ENCODE assay signal across 31 mouse cellular contexts in the genomic region with DNA sequence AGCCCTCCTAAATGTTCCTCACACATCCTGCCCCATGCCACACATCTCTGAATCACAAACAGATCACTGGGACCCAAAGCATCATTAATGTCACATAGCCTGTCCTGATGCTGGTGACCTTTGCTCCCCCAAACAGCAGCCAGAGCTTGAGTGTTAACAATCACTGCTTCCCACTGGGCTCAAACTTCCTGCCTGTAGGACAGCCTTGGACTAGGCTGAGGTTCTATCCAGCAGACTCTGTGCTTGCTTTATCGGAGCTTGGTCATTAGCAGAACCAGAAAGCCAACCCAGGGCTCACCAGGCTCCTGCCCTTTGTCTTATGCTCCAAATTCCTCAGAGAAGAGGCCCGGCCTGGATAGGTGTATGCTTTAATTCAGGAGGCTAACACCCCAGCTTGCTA. TPM values are rescaled to one million over a fixed set of nuclear protein-coding genes. Genes with fewer than 3 reads are reported as not detected.
DNase-seq lines count a peak whose midpoint lies in the region; ATAC-seq and TF ChIP-seq lines count a peak whose summit lies in the region.
"Had no signal": no experiment of that assay in that cellular context is flagged by ENCODE, and none has a peak within 500 bp of the region (broad histone marks: within the 10 kb centered on the region; RNA-seq: fewer than 3 reads in every experiment).

No protein-coding gene starts in this region.

- 79% methylated on average over 2 of the region's 2 CpGs for WGBS in forebrain, embryonic 11.5 days
- 87% methylated on average over 2 of the region's 2 CpGs for WGBS in forebrain, embryonic 14.5 days
- WGBS in heart, embryonic 10.5 days, result 75% methylated on average over 2 of the region's 2 CpGs
- 75% methylated on average over 2 of the region's 2 CpGs for WGBS in liver, postnatal 0 days (ENCODE audit: insufficient replicate concordance)
- 80% methylated on average over 2 of the region's 2 CpGs for WGBS in liver, embryonic 11.5 days

- no peaks in the 10 kb centered on the region for H3K36me3 ChIP-seq in forebrain, embryonic 11.5 days (ENCODE audit: control insufficient read depth, insufficient read depth, low read length)
- H3K36me3 ChIP-seq in forebrain, embryonic 14.5 days (ENCODE audit: control insufficient read depth, insufficient read depth, low read length), result no peaks in the 10 kb centered on the region
- no peaks in the 10 kb centered on the region for H3K36me3 ChIP-seq in heart, embryonic 10.5 days
- H3K36me3 ChIP-seq in liver, postnatal 0 days (replicated peaks; ENCODE audit: insufficient read depth, low read length), result no peaks in the 10 kb centered on the region; the same call in 1 of the 2 replicates
- no peaks in the 10 kb centered on the region for H3K36me3 ChIP-seq in liver, embryonic 11.5 days (ENCODE audit: control insufficient read depth, insufficient read depth, low read length)
- H3K36me3 ChIP-seq: embryonic facial prominence, embryonic 15.5 days; forebrain, embryonic 10.5 days; G1E had no signal

- TF ChIP-seq EP300 in liver, postnatal 0 days (IDR thresholded peaks at IDR 0.05; ENCODE audit: low read depth), result no peak

- no peak overlapping the region for H3K9ac ChIP-seq in forebrain, embryonic 11.5 days (ENCODE audit: low read length)
- no peak overlapping the region for H3K9ac ChIP-seq in forebrain, embryonic 14.5 days (ENCODE audit: low read length)
- no peak overlapping the region for H3K9ac ChIP-seq in liver, postnatal 0 days (replicated peaks)
- H3K9ac ChIP-seq in liver, embryonic 11.5 days (ENCODE audit: low read depth, low read length), result no peak overlapping the region
- H3K9ac ChIP-seq: embryonic facial prominence, embryonic 15.5 days; hindbrain, embryonic 12.5 days had no signal

- H3K27me3 ChIP-seq in forebrain, embryonic 11.5 days (ENCODE audit: control insufficient read depth, insufficient read depth, low read length), result no peaks in the 10 kb centered on the region
- H3K27me3 ChIP-seq in forebrain, embryonic 14.5 days (replicated peaks; ENCODE audit: control insufficient read depth, insufficient read depth, low read length), result no peaks in the 10 kb centered on the region
- no peaks in the 10 kb centered on the region for H3K27me3 ChIP-seq in heart, embryonic 10.5 days (ENCODE audit: insufficient read depth, poor library complexity, severe bottlenecking)
- no peaks in the 10 kb centered on the region for H3K27me3 ChIP-seq in liver, postnatal 0 days (ENCODE audit: insufficient read depth, low read length)
- no peaks in the 10 kb centered on the region; the same call in 1 of the 2 replicates for H3K27me3 ChIP-seq in liver, embryonic 11.5 days (replicated peaks; ENCODE audit: control insufficient read depth, insufficient read depth, low read length)
- H3K27me3 ChIP-seq: embryonic facial prominence, embryonic 15.5 days; hindbrain, embryonic 12.5 days had no signal

- no peak for ATAC-seq in forebrain, embryonic 11.5 days (replicated peaks; ENCODE audit: low FRiP score)
- no peak for ATAC-seq in forebrain, embryonic 14.5 days
- ATAC-seq in liver, postnatal 0 days, result no peak
- no peak for ATAC-seq in liver, embryonic 11.5 days (replicated peaks; ENCODE audit: low FRiP score)
- ATAC-seq: CD4-positive, CD25-positive, alpha-beta regulatory T cell, adult 4 months; forebrain, embryonic 16.5 days; hindbrain, embryonic 16.5 days; inflammation-experienced regulatory T-cells, adult 6 months; intestine, postnatal 0 days had no signal

- no peak overlapping the region for H3K4me3 ChIP-seq in forebrain, embryonic 11.5 days (ENCODE audit: low read depth, low read length)
- H3K4me3 ChIP-seq in forebrain, embryonic 14.5 days (ENCODE audit: low read depth, low read length), result no peak overlapping the region
- no peak overlapping the region for H3K4me3 ChIP-seq in heart, embryonic 10.5 days
- no peak overlapping the region for H3K4me3 ChIP-seq in liver, postnatal 0 days (ENCODE audit: low read depth, low read length)
- H3K4me3 ChIP-seq in liver, embryonic 11.5 days (ENCODE audit: low read depth, low read length), result no peak overlapping the region
- H3K4me3 ChIP-seq: embryonic facial prominence, embryonic 15.5 days; erythroblast, embryonic 14.5 days; forebrain, embryonic 10.5 days; hindbrain, embryonic 12.5 days had no signal

- no peak overlapping the region for H3K4me2 ChIP-seq in forebrain, embryonic 11.5 days (ENCODE audit: low read depth, low read length, severe bottlenecking)
- H3K4me2 ChIP-seq in forebrain, embryonic 14.5 days (ENCODE audit: low read length), result no peak overlapping the region
- H3K4me2 ChIP-seq in liver, postnatal 0 days (ENCODE audit: low read depth, low read length), result no peak overlapping the region
- H3K4me2 ChIP-seq in liver, embryonic 11.5 days, result no peak overlapping the region
- H3K4me2 ChIP-seq: embryonic facial prominence, embryonic 15.5 days; heart, embryonic 11.5 days; hindbrain, embryonic 12.5 days had no signal

- H3K27ac ChIP-seq in forebrain, embryonic 11.5 days (ENCODE audit: low read depth, low read length), result no peak overlapping the region
- no peak overlapping the region for H3K27ac ChIP-seq in forebrain, embryonic 14.5 days (ENCODE audit: low read depth, low read length)
- H3K27ac ChIP-seq in heart, embryonic 10.5 days, result 0 out of 2 replicates have a peak overlapping the region, but pooled peaks have one; percentile 33
- peak overlapping the region; percentile 39; the same call in 1 of the 2 replicates for H3K27ac ChIP-seq in liver, postnatal 0 days (ENCODE audit: low read depth)
- no peak overlapping the region for H3K27ac ChIP-seq in liver, embryonic 11.5 days (ENCODE audit: low read depth, low read length)
- H3K27ac ChIP-seq: embryonic facial prominence, embryonic 15.5 days; forebrain, embryonic 10.5 days; hindbrain, embryonic 12.5 days had no signal

- peak; percentile 34 for DNase-seq in forebrain, embryonic 11.5 days (ENCODE audit: low spot score)
- no peak for DNase-seq in forebrain, embryonic 14.5 days (ENCODE audit: low spot score)
- no peak for DNase-seq in heart, embryonic 10.5 days (ENCODE audit: low spot score)
- no peak for DNase-seq in heart, postnatal 36 days
- DNase-seq in liver, postnatal 0 days, result no peak
- no peak for DNase-seq in liver, embryonic 11.5 days (ENCODE audit: low spot score)
- DNase-seq in thymus, postnatal 4 days, result no peak
- DNase-seq: adrenal gland, adult 8-10 months; adrenal gland, postnatal 36 days; B cell, adult 2 months; cerebellum, adult 11 months; cerebellum, adult 8-10 months; cerebellum, postnatal 14 days; embryo, embryonic 11 days; gastrocnemius, postnatal 25 days; heart, postnatal 10 days had no signal

- H3K4me1 ChIP-seq in forebrain, embryonic 11.5 days (replicated peaks; ENCODE audit: control insufficient read depth, insufficient read depth, low read length), result no peaks in the 10 kb centered on the region
- no peaks in the 10 kb centered on the region for H3K4me1 ChIP-seq in forebrain, embryonic 14.5 days (ENCODE audit: control insufficient read depth, insufficient read depth, low read length)
- H3K4me1 ChIP-seq in heart, embryonic 10.5 days, result peaks cover 52% of the 10 kb centered on the region
- H3K4me1 ChIP-seq in liver, postnatal 0 days (ENCODE audit: insufficient read depth), result peaks cover 36% of the 10 kb centered on the region
- peaks cover 13% of the 10 kb centered on the region for H3K4me1 ChIP-seq in liver, embryonic 11.5 days (replicated peaks; ENCODE audit: control insufficient read depth, insufficient read depth, low read length)

- intact Hi-C loops in heart, postnatal 36 days (cut with DNase I), result no loop called here

- no peak for TF ChIP-seq CTCF in liver, postnatal 0 days (IDR thresholded peaks at IDR 0.05; ENCODE audit: low read depth)

- H3K9me3 ChIP-seq in forebrain, embryonic 11.5 days (ENCODE audit: control insufficient read depth, low read length), result no peaks in the 10 kb centered on the region
- H3K9me3 ChIP-seq in forebrain, embryonic 14.5 days (replicated peaks; ENCODE audit: control insufficient read depth, low read length), result no peaks in the 10 kb centered on the region
- H3K9me3 ChIP-seq in heart, embryonic 10.5 days, result no peaks in the 10 kb centered on the region
- H3K9me3 ChIP-seq in liver, postnatal 0 days (ENCODE audit: low read length), result no peaks in the 10 kb centered on the region
- H3K9me3 ChIP-seq in liver, embryonic 11.5 days (ENCODE audit: control insufficient read depth, low read length), result no peaks in the 10 kb centered on the region
- H3K9me3 ChIP-seq: embryonic facial prominence, embryonic 15.5 days; forebrain, embryonic 10.5 days; hindbrain, embryonic 12.5 days had no signal

RNA-seq across cellular contexts. Expression of gene Zfp422, which starts 10.1 kb away (rescaled TPM):
- polyA plus RNA-seq in forebrain, embryonic 11.5 days (2014; fragmentation: Nextera tagmentation; extraction: Ambion mirVana), result 351 and 359 TPM in 2 replicates
- polyA plus RNA-seq in forebrain, embryonic 14.5 days (2014; fragmentation: Nextera tagmentation; extraction: Ambion mirVana), result 258 and 271 TPM in 2 replicates
- polyA plus RNA-seq in heart, embryonic 10.5 days (2016; fragmentation: Nextera tagmentation; extraction: Ambion mirVana), result 96.7 and 139 TPM in 2 replicates
- total RNA-seq in heart, postnatal 36 days (2021), result 10 to 100 TPM; 18.2 to 19.3 TPM
- 26.2 and 26.7 TPM in 2 replicates for polyA plus RNA-seq in liver, postnatal 0 days (2015; fragmentation: Nextera tagmentation; extraction: Ambion mirVana)
- polyA plus RNA-seq in liver, embryonic 11.5 days (2014; fragmentation: Nextera tagmentation; extraction: Ambion mirVana), result 92.5 and 98.5 TPM in 2 replicates
- polyA plus RNA-seq: G1E had no signal

RNA-seq across cellular contexts. Expression of gene Depp1, which starts 11.5 kb away (rescaled TPM):
- 3.9 and 5.0 TPM in 2 replicates for polyA plus RNA-seq in forebrain, embryonic 11.5 days (2014; fragmentation: Nextera tagmentation; extraction: Ambion mirVana)
- 6.6 and 7.1 TPM in 2 replicates for polyA plus RNA-seq in forebrain, embryonic 14.5 days (2014; fragmentation: Nextera tagmentation; extraction: Ambion mirVana)
- 5.5 and 6.0 TPM in 2 replicates for polyA plus RNA-seq in heart, embryonic 10.5 days (2016; fragmentation: Nextera tagmentation; extraction: Ambion mirVana)
- total RNA-seq in heart, postnatal 36 days (2021), result 10 to 100 TPM; 60.4 to 63.7 TPM
- polyA plus RNA-seq in liver, postnatal 0 days (2015; fragmentation: Nextera tagmentation; extraction: Ambion mirVana), result 103 and 122 TPM in 2 replicates
- 5.3 and 6.1 TPM in 2 replicates for polyA plus RNA-seq in liver, embryonic 11.5 days (2014; fragmentation: Nextera tagmentation; extraction: Ambion mirVana)
- total RNA-seq: G1E; granulocyte monocyte progenitor cell, adult 5-6 weeks had no signal
- polyA plus RNA-seq: CD4-positive, CD25-positive, alpha-beta regulatory T cell, adult 4 months; G1E; inflammation-experienced regulatory T-cells, adult 6 months had no signal

RNA-seq across cellular contexts. Expression of gene Rassf4, which starts 34.9 kb away (rescaled TPM):
- polyA plus RNA-seq in forebrain, embryonic 11.5 days (2014; fragmentation: Nextera tagmentation; extraction: Ambion mirVana), result 20.7 and 22.7 TPM in 2 replicates
- polyA plus RNA-seq in forebrain, embryonic 14.5 days (2014; fragmentation: Nextera tagmentation; extraction: Ambion mirVana), result 12.7 and 13.8 TPM in 2 replicates
- 5.5 and 7.2 TPM in 2 replicates for polyA plus RNA-seq in heart, embryonic 10.5 days (2016; fragmentation: Nextera tagmentation; extraction: Ambion mirVana)
- 1 to 10 TPM; 6.5 to 8.0 TPM for total RNA-seq in heart, postnatal 36 days (2021)
- 7.2 and 9.6 TPM in 2 replicates for polyA plus RNA-seq in liver, postnatal 0 days (2015; fragmentation: Nextera tagmentation; extraction: Ambion mirVana)
- polyA plus RNA-seq in liver, embryonic 11.5 days (2014; fragmentation: Nextera tagmentation; extraction: Ambion mirVana), result 4.8 and 4.9 TPM in 2 replicates
- polyA plus RNA-seq: G1E had no signal

RNA-seq across cellular contexts. Expression of gene Olfr215, which starts 54.9 kb away (rescaled TPM):
- not detected in 2 replicates for polyA plus RNA-seq in forebrain, embryonic 11.5 days (2014; fragmentation: Nextera tagmentation; extraction: Ambion mirVana)
- not detected in 2 replicates for polyA plus RNA-seq in forebrain, embryonic 14.5 days (2014; fragmentation: Nextera tagmentation; extraction: Ambion mirVana)
- polyA plus RNA-seq in heart, embryonic 10.5 days (2016; fragmentation: Nextera tagmentation; extraction: Ambion mirVana), result not detected in 2 replicates
- not detected for total RNA-seq in heart, postnatal 36 days (2021)
- polyA plus RNA-seq in liver, postnatal 0 days (2015; fragmentation: Nextera tagmentation; extraction: Ambion mirVana), result not detected in 2 replicates
- not detected in 2 replicates for polyA plus RNA-seq in liver, embryonic 11.5 days (2014; fragmentation: Nextera tagmentation; extraction: Ambion mirVana)
- total RNA-seq: adrenal gland, adult 8-10 months; adrenal gland, postnatal 36 days; common myeloid progenitor, adult 5-6 weeks; gastrocnemius, postnatal 25 days; granulocyte monocyte progenitor cell, adult 5-6 weeks; heart, postnatal 10 days had no signal
- polyA plus RNA-seq: CD4-positive, CD25-positive, alpha-beta regulatory T cell, adult 4 months; embryonic facial prominence, embryonic 11.5 days; embryonic facial prominence, embryonic 15.5 days; erythroblast, embryonic 14.5 days; forebrain, embryonic 10.5 days; forebrain, embryonic 16.5 days; frontal cortex, adult 2 months; G1E; heart, embryonic 11.5 days; hindbrain, embryonic 12.5 days; hindbrain, embryonic 16.5 days; inflammation-experienced regulatory T-cells, adult 6 months; intestine, postnatal 0 days had no signal

Comparison
In these comparisons a context has a peak if more than half of its experiments do, and no peak if none do; other contexts are left out.
1. H3K27ac ChIP-seq: peak in heart, embryonic 10.5 days (single experiment) and liver, postnatal 0 days (single experiment); none in forebrain, embryonic 11.5 days (single experiment), forebrain, embryonic 14.5 days (single experiment) and liver, embryonic 11.5 days (single experiment).
2. RNA of gene Depp1, which starts 11.5 kb away (polyA plus RNA-seq): 103 to 122 TPM in liver, postnatal 0 days; 6.6 to 7.1 TPM in forebrain, embryonic 14.5 days, 5.3 to 6.1 TPM in liver, embryonic 11.5 days, 5.5 to 6.0 TPM in heart, embryonic 10.5 days and 3.9 to 5.0 TPM in forebrain, embryonic 11.5 days; every median in the first group is over 10 times any median in the second.